Mouse (Mus musculus) granulocyte monocyte progenitor cell, adult 5-6 weeks (primary cell): ENCODE results near the gene Irf2. TPM values are rescaled to one million over a fixed set of nuclear protein-coding genes. Genes with fewer than 3 reads are reported as not detected.

Source experiments
- ATAC-seq: replicated peaks from 2 replicates; pipeline ENCODE4 v1.8.0; 2016; ENCODE audit warnings: mild to moderate bottlenecking, moderate TSS enrichment, inconsistent platforms; ENCODE audit not compliant: poor library complexity, severe bottlenecking
- total RNA-seq, 2 experiments: library from RNA; stranded (forward) in 1 of 2; stranded (reverse) in 1 of 2; fragments of 200-712, 200-1000 nt in 1 of 2; fragments of >200 nt in 1 of 2; fragmentation: Nextera tagmentation in 1 of 2; gene quantifications; 2 replicates each; pipeline ENCODE4 v1.2.3; 2014 to 2017

Irf2 gene
- total RNA-seq, 2 experiments from 2014 or later: 20.4 to 48.8 TPM

GRCm38 (mm10) chr8:46836949-46837348 lies 97.4 kb downstream of the Irf2 start:
- no peak for ATAC-seq

- ATAC-seq: no peak
These were observed 98.5 kb downstream of the Irf2 start for GRCm38 (mm10) chr8:46838052-46838451.

GRCm38 (mm10) chr8:46840390-46840789 lies 100.9 kb downstream of the Irf2 start:
- no peak for ATAC-seq

DNA sequence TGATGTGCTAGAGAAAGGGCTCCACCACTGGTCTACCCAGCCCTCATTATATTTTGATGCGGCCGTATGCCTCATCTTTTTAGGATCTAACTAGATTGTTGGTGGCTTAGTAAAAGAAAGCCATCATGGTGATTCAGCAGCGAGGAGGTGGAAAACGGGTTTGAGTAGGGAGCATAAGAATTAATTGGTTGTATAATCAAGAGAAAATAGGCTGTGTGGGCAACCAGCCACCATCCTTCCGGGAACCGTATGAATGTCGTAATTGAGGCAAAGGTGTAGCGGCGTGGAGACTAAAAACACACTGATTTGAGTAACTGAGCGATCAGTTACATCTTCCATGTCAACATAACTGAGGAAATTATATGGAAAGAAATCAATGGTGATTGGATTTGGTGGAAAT lies 101.3 kb downstream of the Irf2 start:
- ATAC-seq: no peak

DNA sequence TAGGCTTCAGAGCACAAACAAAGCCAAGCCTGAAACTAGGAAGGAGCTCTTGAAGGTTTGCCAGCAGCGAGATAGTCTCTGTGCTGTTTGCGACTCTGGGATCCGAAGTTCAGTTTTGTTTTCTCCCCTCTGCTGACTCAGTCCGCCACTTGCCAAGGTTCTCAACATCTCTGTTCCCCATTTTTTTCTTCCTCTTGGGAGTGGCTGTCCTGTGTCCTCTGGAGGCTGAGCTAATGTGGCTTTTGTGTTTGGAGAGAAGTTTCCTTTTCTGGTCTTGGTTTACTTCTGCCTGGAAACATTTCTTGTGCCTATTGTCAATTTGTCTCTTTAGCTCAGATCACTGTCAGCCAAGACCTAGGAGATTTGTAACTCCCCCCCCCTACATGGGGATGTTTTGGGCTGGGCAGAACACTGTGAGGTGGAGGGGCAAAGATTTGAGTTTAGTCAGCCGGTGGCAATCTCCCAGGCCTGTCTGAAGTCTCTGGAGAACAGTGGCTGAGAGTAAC lies 103.2 kb downstream of the Irf2 start:
- ATAC-seq: peak; percentile 78

- ATAC-seq: no peak
These were observed 104.3 kb downstream of the Irf2 start for GRCm38 (mm10) chr8:46843855-46844254.

DNA sequence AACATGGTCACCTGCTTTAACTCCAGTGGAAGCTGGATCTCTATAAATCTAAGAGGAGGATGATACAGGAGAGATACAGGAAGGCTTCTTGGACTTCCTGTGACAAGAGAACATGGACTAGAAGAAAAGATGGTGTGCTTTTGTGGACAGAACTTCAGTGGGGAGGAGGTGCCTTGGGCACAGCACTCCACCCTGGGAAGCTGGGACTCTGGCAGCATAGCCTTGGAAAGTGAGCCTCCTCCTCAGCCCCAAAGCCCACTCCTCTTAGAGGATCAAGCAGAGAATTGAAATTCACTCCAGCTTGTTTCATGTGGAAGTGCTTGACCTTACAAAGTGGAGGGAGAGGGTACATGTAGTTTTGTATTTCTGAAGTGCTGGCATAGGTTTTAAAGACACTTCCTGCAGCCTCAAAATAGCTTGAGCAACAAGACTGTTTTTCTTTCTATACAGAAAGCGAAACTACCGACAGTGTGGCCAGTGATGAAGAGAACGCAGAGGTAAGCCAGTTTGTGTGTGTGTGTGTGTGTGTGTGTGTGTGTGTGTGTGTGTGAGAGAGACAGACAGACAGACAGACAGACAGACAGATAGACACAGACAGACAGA lies 104.9 kb downstream of the Irf2 start:
- ATAC-seq: peak; percentile 39

DNA sequence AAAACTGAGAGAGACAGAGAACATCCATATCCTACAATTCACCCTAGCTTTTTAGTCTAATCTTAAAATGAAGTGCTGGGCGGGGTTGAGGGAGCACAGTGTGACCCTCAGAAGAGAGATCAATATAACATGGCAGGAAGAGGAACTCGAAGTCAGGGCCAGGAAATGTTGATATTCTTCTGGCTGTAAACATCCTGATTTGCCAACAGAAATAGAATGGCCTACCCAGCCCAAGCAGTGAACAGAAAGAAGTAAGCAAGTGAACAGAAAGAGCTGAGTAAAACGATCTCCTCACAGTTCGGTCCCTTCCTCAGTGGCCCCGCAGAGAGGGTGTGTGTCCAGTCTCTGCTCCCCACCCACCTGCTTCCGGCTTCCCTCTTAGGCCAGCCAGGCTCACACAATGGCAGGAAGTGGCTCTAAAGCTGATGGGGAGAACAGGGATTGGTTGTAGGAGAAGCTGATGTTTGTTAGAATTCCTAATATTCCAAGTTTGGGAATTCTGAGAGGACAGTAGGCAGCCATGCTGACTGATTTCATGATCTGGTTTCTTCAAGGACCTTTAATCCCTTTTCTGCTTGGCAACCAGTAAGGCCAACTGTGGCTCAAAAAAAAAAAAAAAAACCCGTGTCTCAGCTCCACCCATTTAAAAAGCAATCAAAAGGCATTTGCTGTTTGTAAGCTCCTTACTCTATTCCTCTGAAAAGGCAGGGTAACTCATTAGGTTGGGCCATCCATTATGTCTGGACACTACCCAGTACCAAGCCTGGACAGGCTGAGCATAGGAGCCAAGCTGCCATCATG lies 105.6 kb downstream of the Irf2 start:
- peak; percentile 56 for ATAC-seq

GRCm38 (mm10) chr8:46845891-46846290 lies 106.4 kb downstream of the Irf2 start:
- ATAC-seq: no peak

GRCm38 (mm10) chr8:46846893-46847292 lies 107.4 kb downstream of the Irf2 start:
- no peak for ATAC-seq

DNA sequence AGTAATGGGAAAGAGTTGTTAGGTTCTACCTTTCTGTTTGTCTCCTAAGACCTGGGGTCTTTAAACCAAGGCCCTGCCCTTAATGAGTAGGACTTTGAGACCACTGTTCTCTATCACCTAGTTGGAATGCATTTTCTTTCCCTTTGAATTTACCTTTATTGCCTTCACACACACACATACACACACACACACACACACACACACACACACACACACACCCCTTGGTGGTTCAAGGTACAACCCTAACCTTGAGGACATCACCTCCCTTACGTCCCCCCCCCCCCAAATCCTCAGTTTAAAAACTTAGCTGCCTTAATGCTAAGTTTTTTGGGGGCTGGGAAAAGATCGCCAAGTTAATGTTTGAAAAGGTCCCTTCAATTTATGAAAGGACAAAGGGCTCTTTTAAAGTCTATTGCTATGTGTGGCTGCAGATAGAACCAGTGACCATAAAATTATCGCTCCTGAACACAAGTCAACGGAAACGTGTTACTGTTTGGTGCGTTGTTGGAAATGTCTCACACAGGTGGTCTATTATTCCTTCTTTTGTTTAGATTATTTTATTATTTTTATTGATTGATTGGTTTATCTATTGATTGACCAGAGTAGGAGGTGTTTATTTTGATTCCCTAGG lies 108.6 kb downstream of the Irf2 start:
- ATAC-seq: no peak

GRCm38 (mm10) chr8:46848931-46849330 lies 109.4 kb downstream of the Irf2 start:
- 0 out of 2 replicates have a peak, but pooled peaks have one; percentile 10 for ATAC-seq

- ATAC-seq: no peak
These were observed 109.9 kb downstream of the Irf2 start for GRCm38 (mm10) chr8:46849458-46849857.

DNA sequence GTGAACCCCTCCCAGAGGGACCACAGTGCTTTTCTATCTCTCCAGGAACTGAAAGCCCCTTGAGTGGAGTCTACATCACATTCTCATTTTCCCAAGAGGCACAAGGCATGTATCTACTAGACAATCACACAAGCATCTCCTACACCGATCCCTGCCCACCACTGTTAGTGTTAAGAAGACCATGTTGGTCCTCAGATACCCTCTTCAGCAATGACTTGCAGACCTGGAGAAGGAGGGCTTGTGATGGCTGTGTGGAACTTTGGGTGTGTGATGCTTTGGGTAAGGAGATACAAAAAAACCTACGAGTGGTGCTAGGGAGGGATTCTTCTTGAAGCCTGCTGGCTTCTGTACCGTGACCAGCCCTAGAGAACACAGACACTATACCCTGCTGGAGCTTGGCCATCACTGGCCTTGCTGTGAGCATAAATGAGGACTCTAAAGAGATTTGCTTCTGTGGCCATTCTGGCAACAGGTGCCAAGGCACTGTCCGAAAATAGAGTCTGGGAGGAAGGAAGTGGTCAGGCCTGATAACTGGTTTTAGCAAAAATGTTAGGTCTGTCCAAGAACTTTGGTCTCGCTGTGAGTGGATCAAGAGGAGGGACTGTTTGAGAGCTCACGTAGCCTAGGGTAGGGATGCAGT lies 110.8 kb downstream of the Irf2 start:
- peak; percentile 37 for ATAC-seq

- ATAC-seq: peak; percentile 78
These were observed 112.0 kb downstream of the Irf2 start for GRCm38 (mm10) chr8:46851560-46851959.

GRCm38 (mm10) chr8:46852377-46852776 lies 112.8 kb downstream of the Irf2 start:
- ATAC-seq: peak; percentile 31

GRCm38 (mm10) chr8:46859164-46859846 lies 119.8 kb downstream of the Irf2 start:
- ATAC-seq: peak; percentile 66

DNA sequence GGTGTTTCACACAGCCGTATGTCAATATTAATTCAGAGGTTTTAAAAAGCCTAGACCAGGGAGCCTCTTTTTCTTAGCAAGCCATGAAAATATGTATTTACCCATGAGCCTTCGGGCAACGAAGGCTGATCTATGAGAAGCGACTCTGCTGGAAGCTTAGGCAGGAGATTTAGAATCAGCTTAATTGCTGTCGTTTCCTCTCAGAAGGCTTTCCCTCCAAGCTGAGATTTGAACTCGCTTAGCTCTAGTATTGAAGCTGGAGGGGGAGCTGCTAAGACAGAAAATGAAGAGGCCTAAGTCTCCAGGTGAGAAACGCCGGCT lies 120.3 kb downstream of the Irf2 start:
- ATAC-seq: no peak

GRCm38 (mm10) chr8:46862508-46862907 lies 123.0 kb downstream of the Irf2 start:
- ATAC-seq: no peak

DNA sequence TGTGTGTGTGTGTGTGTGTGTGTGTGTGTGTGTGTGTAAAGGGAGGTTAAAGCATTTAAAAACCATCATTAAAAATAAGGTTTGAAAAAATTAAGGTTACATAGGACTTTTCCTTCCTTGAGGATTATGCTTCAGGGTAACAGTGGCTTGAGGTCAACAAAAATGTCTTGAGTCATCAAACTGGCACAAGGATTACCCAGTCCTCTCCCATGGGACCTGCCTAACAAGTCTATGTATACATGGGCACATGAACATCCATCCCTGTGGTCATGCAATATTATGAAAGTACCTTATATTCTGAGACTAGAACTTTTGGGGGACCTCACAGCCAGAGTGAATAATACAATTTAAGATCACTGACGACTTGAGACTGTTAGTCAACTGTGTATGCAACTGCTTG lies 125.9 kb downstream of the Irf2 start:
- no peak for ATAC-seq
